Mouse (Mus musculus) limb, embryonic 13.5 days (tissue): ENCODE measurements around the gene Sorcs2. TPM values are rescaled to one million over a fixed set of nuclear protein-coding genes. Genes with fewer than 3 reads are reported as not detected.

Experiments used
- ATAC-seq: fragments of 200-750 bp; cut with Nextera tagmentation; 2 replicates; pipeline ENCODE4 v1.8.0; 2017; ENCODE audit warnings: low read depth, moderate number of reproducible peaks, moderate TSS enrichment; ENCODE audit not compliant: low FRiP score
- H3K27ac ChIP-seq: fragments of 300-500 bp; sonication (generic); 2 replicates; pipeline ENCODE4 v1.5.1; 2015; ENCODE audit warnings: inconsistent platforms, mild to moderate bottlenecking, moderate library complexity
- H3K27me3 ChIP-seq: fragments of 300-500 bp; sonication (generic); 2 replicates; pipeline ENCODE4 v1.6.1; 2015; ENCODE audit warnings: mild to moderate bottlenecking, inconsistent platforms
- H3K36me3 ChIP-seq: fragments of 300-500 bp; sonication (generic); 2 replicates; pipeline ENCODE4 v1.6.1; 2015; ENCODE audit warnings: inconsistent platforms, mild to moderate bottlenecking, moderate library complexity
- H3K4me1 ChIP-seq: fragments of 300-500 bp; sonication (generic); 2 replicates; pipeline ENCODE4 v1.6.1; 2015; ENCODE audit warnings: inconsistent platforms
- H3K4me2 ChIP-seq: fragments of 300-500 bp; sonication (generic); replicated peaks from 2 replicates; pipeline ENCODE4 v1.6.1; 2015; ENCODE audit warnings: inconsistent platforms, mild to moderate bottlenecking, moderate library complexity
- H3K4me3 ChIP-seq: fragments of 300-500 bp; sonication (generic); 2 replicates; pipeline ENCODE4 v1.5.1; 2015; ENCODE audit warnings: moderate library complexity, mild to moderate bottlenecking, inconsistent platforms
- H3K9ac ChIP-seq: fragments of 300-500 bp; sonication (generic); 2 replicates; pipeline ENCODE4 v1.6.1; 2015; ENCODE audit warnings: mild to moderate bottlenecking, inconsistent platforms
- H3K9me3 ChIP-seq: fragments of 300-500 bp; sonication (generic); 2 replicates; pipeline ENCODE4 v1.6.1; 2016; ENCODE audit warnings: inconsistent platforms
- WGBS: fragments of 180-500 bp; shearing (Covaris S2); methylation state at CpG from one replicate; pipeline ENCODE4 v1.1.7; 2015; 5-methylcytosine and 5-hydroxymethylcytosine counted together
- polyA plus RNA-seq: library from polyadenylated mRNA; unstranded; fragments of >200 nt; fragmentation: Nextera tagmentation; extraction: Ambion mirVana; gene quantifications from 2 replicates; pipeline ENCODE4 v1.2.1, GENCODE M21; 2015

Gene Sorcs2
- polyA plus RNA-seq, 1 experiment from 2014 or later, result 23.0 TPM

DNA sequence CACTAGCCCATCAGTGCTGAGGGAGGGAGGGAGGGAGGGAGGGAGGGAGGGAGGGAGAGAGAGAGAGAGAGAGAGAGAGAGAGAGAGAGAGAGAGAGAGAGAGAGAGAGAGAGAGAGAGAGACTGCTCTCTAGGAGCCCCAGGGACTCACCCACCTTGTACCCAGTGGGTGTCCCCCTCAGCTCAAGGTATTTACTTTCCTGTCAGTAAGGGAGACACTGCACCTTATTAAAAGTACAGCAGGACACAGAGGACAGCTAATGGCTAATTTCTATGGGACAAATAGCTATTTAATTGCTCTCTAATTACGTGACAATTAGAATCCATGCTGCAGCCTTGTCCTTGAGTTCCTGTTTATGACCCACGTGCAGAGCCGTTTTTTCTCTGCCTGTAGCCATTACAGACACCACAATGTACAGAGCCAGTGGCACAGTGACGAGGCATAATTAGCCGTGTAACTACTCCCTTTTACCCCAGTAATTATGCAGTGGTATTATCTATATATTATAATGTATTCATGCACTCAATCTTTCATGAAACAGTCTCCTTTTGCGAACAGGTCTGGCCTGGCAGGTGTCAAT, 256.2 kb downstream of the Sorcs2 start:
- Histone ChIP-seq H3K4me1 (0 out of 2 replicates have a peak, but pooled peaks cover under 1% of the 10 kb centered on the region), H3K4me3 (no peak overlapping the region), H3K4me2 (no peak overlapping the region), H3K9me3 (no peaks in the 10 kb centered on the region), H3K36me3 (no peaks in the 10 kb centered on the region), H3K27ac (no peak overlapping the region), H3K9ac (no peak overlapping the region), H3K27me3 (0 out of 2 replicates have a peak, but pooled peaks cover 5% of the 10 kb centered on the region)
- ATAC-seq, result no peak
- 40% methylated on average over 6 of the region's 6 CpGs for WGBS

DNA sequence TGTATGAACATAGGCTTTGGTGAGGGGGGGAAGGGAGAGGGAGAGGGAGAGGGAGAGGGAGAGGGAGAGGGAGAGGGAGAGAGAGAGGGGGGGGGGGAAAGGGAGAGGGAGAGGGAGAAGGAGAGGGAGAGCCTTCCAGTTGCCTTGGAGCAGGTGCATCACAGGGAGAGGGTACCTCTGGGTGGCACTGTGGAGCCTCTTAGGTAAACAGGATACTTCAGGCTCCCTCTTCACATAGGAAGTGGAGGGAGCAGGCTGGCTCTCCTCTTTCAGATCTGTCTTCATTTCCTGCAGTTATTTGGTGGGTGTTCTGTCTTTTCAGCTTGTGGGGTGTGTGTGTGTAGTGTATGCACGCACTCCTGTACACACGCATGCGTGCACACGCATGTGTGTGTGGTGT, 256.8 kb downstream of the Sorcs2 start:
- ATAC-seq, result no peak
- Histone ChIP-seq H3K4me2 (no peak overlapping the region), H3K9me3 (no peaks in the 10 kb centered on the region), H3K27me3 (0 out of 2 replicates have a peak, but pooled peaks cover 5% of the 10 kb centered on the region), H3K9ac (no peak overlapping the region), H3K27ac (no peak overlapping the region), H3K4me1 (0 out of 2 replicates have a peak, but pooled peaks cover 4% of the 10 kb centered on the region), H3K4me3 (no peak overlapping the region), H3K36me3 (no peaks in the 10 kb centered on the region)
- 92% methylated on average over 4 of the region's 4 CpGs for WGBS

DNA sequence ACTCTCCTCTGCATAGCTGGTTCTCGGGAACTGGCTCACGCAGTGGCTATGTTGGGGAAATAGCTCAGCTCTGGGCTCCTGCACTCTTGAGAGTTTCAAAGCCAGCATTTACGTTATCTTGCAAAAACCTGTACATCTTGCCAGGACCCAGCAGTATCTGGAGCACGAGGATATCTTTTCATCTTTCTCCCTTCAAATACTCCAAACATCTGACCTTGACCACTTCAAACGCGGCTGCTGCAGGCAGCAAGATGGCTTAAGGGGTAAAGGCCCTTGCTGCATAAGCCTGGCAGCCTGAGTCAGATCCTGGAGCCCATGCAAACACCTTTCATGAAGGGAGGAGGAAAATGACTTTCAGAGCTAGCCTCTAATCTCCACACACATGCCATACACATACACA, 258.2 kb downstream of the Sorcs2 start:
- Histone ChIP-seq H3K36me3 (no peaks in the 10 kb centered on the region), H3K4me3 (no peak overlapping the region), H3K4me2 (no peak overlapping the region), H3K9me3 (no peaks in the 10 kb centered on the region), H3K9ac (no peak overlapping the region), H3K27me3 (0 out of 2 replicates have a peak, but pooled peaks cover 5% of the 10 kb centered on the region), H3K4me1 (0 out of 2 replicates have a peak, but pooled peaks cover 4% of the 10 kb centered on the region), H3K27ac (no peak overlapping the region)
- ATAC-seq, result no peak
- WGBS, result 67% methylated on average over 6 of the region's 6 CpGs

DNA sequence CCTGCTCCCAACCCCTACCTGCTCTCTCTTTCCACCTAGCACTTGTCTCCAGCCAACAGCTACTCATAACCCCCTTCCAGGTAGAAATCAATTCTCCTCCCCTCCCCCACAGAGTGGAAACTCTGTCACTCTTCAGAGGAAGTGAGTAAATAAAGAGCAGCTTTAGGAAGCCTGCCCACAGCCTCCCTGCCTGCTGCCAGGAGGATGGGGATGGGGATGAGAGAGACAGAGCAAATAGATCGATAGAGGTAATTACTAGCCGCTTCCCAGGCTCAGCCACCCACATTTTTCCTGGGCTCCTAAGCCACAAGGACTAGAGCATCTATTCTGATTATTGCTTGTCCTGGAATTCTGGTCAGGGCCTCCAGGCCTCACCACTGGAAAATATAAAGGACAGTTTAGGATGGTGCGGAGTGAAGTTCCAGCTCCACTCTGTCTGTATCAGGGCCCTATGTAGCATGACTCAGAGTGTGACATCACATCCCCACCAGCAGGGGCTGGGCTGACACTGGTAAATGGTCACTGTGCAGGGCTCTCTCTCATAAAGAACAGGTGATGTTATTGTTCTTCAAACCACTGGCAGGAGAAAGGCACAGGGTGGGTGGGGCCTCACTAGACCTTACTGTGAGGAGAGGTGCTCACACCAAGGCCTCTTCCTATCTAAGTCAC, 261.9 kb downstream of the Sorcs2 start:
- Histone ChIP-seq H3K4me1 (0 out of 2 replicates have a peak, but pooled peaks cover 4% of the 10 kb centered on the region), H3K4me3 (no peak overlapping the region), H3K4me2 (no peak overlapping the region), H3K9ac (no peak overlapping the region), H3K9me3 (no peaks in the 10 kb centered on the region), H3K27me3 (0 out of 2 replicates have a peak, but pooled peaks cover 5% of the 10 kb centered on the region), H3K36me3 (no peaks in the 10 kb centered on the region), H3K27ac (no peak overlapping the region)
- ATAC-seq, result no peak
- WGBS, result 86% methylated on average over 3 of the region's 3 CpGs

DNA sequence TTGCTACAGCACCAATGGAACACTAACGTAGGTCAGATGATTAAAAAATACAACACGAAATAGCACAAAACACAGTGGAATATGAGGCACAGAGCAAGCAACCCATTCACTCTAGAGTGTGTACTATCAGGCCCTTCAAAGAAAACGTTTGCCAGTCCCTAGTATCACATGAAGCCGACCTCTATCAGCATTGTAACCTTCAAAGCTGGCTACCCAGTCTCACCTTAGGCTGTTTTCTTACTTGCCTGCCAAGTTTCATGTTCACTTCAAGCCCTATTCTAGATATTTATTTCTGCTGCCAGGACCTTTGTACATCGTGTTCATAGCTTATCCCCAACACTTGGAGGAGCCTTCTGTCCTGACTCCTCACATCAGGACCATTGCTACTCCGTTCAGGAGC, 263.6 kb downstream of the Sorcs2 start:
- H3K36me3 ChIP-seq, result no peaks in the 10 kb centered on the region
- no peak for ATAC-seq
- 0 out of 2 replicates have a peak, but pooled peaks cover 4% of the 10 kb centered on the region for H3K4me1 ChIP-seq
- H3K4me3 ChIP-seq, result no peak overlapping the region
- 79% methylated on average over 6 of the region's 6 CpGs for WGBS
- H3K9me3 ChIP-seq, result no peaks in the 10 kb centered on the region
- H3K27me3 ChIP-seq, result no peaks in the 10 kb centered on the region
- no peak overlapping the region for H3K27ac ChIP-seq
- no peak overlapping the region for H3K4me2 ChIP-seq
- no peak overlapping the region for H3K9ac ChIP-seq

DNA sequence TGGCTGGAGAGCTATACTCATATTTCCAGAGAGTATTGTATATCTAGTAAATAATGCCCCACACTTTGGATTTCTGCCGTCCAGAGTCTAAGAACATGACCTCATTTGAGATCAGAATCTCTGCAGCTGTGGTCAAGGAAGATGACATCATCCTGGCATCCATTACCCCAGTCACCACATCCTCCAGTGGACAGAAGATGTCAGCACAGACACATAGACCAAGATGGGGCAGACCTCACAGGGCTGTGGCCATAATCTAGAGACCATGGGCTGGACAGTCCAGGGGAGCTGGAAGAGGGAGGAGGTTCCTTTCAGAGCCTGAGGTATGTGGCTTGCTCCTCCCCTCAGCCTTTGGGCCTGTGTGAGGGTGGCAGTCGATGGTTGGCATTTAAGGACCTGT, 264.0 kb downstream of the Sorcs2 start:
- Histone ChIP-seq H3K4me3 (no peak overlapping the region), H3K9me3 (no peaks in the 10 kb centered on the region), H3K4me2 (no peak overlapping the region), H3K36me3 (no peaks in the 10 kb centered on the region), H3K27me3 (no peaks in the 10 kb centered on the region), H3K27ac (no peak overlapping the region), H3K9ac (no peak overlapping the region), H3K4me1 (0 out of 2 replicates have a peak, but pooled peaks cover 4% of the 10 kb centered on the region)
- no peak for ATAC-seq
- WGBS, result 70% methylated on average over 2 of the region's 2 CpGs

DNA sequence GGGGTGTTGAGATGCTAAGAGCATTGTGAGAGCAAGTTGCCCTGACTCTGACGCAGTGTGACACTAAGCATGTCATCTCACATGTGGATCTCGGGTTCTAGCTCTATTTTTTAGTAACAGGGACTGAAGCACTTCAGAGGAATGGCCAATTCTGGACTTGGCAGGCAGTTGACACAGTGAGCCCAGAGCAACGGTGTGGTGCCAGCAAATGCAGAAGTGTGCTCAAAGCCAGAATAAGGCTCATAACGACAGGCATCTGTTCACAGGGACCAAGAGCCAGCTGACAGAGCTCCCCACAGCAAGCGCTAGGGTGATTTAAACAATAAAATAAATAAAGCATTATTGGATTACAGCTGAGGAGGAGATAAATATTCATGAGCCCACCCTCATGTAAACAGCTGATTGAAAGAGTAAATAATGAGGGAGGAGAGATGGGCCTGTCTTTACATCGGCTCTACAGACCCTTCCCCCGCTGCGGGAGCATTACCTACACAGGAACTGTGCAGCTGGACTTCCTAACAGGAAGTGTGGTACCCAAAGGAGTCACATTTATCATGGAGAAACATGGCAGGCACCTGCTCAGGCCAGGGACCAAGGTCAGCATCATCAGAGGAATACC, 267.4 kb downstream of the Sorcs2 start:
- no peak overlapping the region for H3K27ac ChIP-seq
- no peak overlapping the region for H3K9ac ChIP-seq
- no peak for ATAC-seq
- 0 out of 2 replicates have a peak, but pooled peaks cover 6% of the 10 kb centered on the region for H3K4me1 ChIP-seq
- H3K27me3 ChIP-seq, result no peaks in the 10 kb centered on the region
- no peaks in the 10 kb centered on the region for H3K36me3 ChIP-seq
- H3K4me3 ChIP-seq, result no peak overlapping the region
- H3K9me3 ChIP-seq, result no peaks in the 10 kb centered on the region
- WGBS, result 53% methylated on average over 8 of the region's 8 CpGs
- H3K4me2 ChIP-seq, result no peak overlapping the region

DNA sequence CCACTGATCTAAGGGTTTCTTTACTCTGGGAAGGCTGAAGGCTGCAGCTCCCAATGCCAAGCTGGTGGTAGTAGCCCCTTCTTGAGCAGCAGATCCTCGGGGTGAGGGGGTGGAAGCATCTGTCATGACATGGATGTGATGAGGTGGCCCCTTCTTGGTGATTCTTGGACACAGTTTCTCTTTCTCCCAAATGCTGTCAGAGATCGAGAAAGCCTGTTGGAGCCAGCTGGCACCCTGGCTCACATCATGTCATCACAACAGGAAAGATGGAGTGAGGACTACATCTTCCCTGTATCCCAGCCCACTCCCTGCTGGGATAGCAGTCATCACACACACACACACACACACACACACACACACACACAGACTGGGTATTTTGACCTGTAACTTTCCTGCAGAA, 268.3 kb downstream of the Sorcs2 start:
- Histone ChIP-seq H3K4me1 (0 out of 2 replicates have a peak, but pooled peaks cover 6% of the 10 kb centered on the region), H3K9me3 (no peaks in the 10 kb centered on the region), H3K36me3 (no peaks in the 10 kb centered on the region), H3K27me3 (no peaks in the 10 kb centered on the region), H3K4me3 (no peak overlapping the region), H3K27ac (no peak overlapping the region), H3K4me2 (no peak overlapping the region), H3K9ac (no peak overlapping the region)
- no peak for ATAC-seq
- 61% methylated on average over 2 of the region's 2 CpGs for WGBS

DNA sequence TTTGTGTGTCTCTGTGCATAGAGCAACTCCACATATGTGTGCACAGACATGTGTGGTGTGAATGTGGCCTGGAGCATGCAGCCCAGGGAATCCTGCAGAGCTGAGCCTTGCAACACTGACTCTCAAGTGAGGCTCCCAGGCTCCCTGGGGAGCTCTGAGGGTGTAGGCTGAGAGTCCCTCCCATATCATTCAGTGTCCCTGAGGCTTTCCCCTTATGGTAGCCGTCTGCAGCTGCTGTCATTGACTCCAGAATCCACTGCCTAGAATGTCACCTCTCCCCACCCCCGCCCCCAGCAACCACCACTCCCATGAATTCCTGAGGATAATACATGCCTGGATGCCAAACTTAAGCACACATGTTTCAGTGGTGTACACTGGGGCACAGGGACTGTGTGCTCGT, 269.4 kb downstream of the Sorcs2 start:
- H3K9ac ChIP-seq, result no peak overlapping the region
- no peaks in the 10 kb centered on the region for H3K36me3 ChIP-seq
- H3K4me1 ChIP-seq, result 0 out of 2 replicates have a peak, but pooled peaks cover 6% of the 10 kb centered on the region
- H3K9me3 ChIP-seq, result no peaks in the 10 kb centered on the region
- WGBS, result 49% methylated on average over 3 of the region's 3 CpGs
- no peak overlapping the region for H3K4me3 ChIP-seq
- no peak overlapping the region for H3K27ac ChIP-seq
- H3K4me2 ChIP-seq, result no peak overlapping the region
- H3K27me3 ChIP-seq, result no peaks in the 10 kb centered on the region
- ATAC-seq, result peak; percentile 62; the same call in 1 of the 2 replicates

DNA sequence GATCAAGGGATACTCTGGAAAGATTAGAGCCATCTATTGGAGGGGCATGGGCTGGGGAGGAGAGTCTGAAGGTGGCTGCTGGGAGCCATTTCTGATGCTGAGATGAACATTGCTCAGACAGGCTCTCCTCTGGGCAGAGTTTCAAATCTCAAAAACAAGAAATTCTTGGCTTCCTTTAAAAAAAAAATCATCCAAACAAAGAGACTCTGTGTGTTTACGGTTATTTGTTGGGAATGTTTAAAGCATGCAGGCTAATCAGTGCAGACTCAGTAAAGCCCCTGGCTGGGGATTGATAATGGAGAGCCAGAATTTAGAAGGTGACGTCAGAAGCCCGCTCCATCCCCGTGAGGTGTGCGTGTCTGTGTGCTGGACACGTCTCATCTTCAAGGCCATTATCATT, 272.9 kb downstream of the Sorcs2 start:
- no peak overlapping the region for H3K4me2 ChIP-seq
- peaks cover 11% of the 10 kb centered on the region; the same call in 1 of the 2 replicates for H3K4me1 ChIP-seq
- WGBS, result 81% methylated on average over 6 of the region's 6 CpGs
- no peak overlapping the region for H3K9ac ChIP-seq
- no peaks in the 10 kb centered on the region for H3K36me3 ChIP-seq
- no peaks in the 10 kb centered on the region for H3K27me3 ChIP-seq
- no peak overlapping the region for H3K27ac ChIP-seq
- no peaks in the 10 kb centered on the region for H3K9me3 ChIP-seq
- H3K4me3 ChIP-seq, result no peak overlapping the region
- ATAC-seq, result no peak

DNA sequence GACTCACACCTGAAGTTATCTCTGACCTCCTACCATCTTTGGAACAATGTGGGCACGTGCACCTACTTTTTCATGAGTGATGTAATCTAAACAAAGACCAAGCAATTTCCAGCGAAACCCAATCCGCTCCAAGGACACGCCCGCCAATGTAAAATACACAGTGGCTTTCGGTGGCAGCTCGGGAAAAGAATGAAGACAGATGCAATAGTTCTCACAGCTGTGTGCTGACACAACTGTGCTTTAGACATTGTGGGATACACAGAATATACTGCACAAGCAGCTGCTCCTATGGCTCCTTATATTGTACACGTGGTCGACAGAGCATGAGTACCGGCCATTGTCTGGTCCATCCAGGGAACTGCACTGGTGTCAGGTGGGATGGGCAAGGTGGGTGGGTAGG, 275.0 kb downstream of the Sorcs2 start:
- Histone ChIP-seq H3K27me3 (no peaks in the 10 kb centered on the region), H3K9me3 (no peaks in the 10 kb centered on the region), H3K4me1 (peaks cover 5% of the 10 kb centered on the region; the same call in 1 of the 2 replicates), H3K27ac (no peak overlapping the region), H3K4me3 (no peak overlapping the region), H3K36me3 (no peaks in the 10 kb centered on the region), H3K9ac (no peak overlapping the region), H3K4me2 (no peak overlapping the region)
- 72% methylated on average over 10 of the region's 10 CpGs for WGBS
- peak; percentile 62; the same call in 1 of the 2 replicates for ATAC-seq

DNA sequence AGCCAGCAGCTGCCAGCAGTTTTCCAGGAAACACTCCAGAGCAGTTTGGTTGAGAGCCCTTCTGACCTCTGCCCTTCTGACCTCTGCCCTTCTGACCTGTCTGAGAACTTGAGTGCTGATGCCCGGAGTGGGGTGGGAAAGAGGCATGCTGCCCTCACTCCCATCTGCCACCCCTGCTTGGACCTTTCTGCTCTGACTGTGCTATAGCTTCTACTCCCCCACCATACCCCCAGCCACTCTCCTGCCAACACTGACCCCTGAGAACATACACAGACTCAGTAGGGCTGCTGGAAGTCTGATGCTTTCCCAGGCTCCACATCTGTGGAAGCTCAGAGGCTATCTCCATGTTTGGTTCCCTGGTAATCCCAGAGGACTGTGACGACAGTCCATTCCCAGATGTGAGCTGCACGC, 277.0 kb downstream of the Sorcs2 start:
- Histone ChIP-seq H3K27ac (no peak overlapping the region), H3K36me3 (no peaks in the 10 kb centered on the region), H3K4me3 (no peak overlapping the region), H3K9me3 (no peaks in the 10 kb centered on the region), H3K4me2 (no peak overlapping the region), H3K9ac (no peak overlapping the region), H3K27me3 (no peaks in the 10 kb centered on the region), H3K4me1 (peaks cover 5% of the 10 kb centered on the region; the same call in 1 of the 2 replicates)
- no peak for ATAC-seq
- WGBS, result 6% methylated on average over 3 of the region's 3 CpGs
